Mouse (Mus musculus) small intestine, adult 2 months (tissue): ENCODE measurements around the gene Egfem1. TPM values are rescaled to one million over a fixed set of nuclear protein-coding genes. Genes with fewer than 3 reads are reported as not detected.

Experiments
- H3K27ac ChIP-seq: fragments of 200-500 bp; 2 replicates; pipeline ENCODE4 v1.5.1; 2012; ENCODE audit warnings: low read depth, low read length, control low read depth, inconsistent platforms; ENCODE audit not compliant: insufficient read depth
- H3K27me3 ChIP-seq: fragments of 200-500 bp; 2 replicates; pipeline ENCODE4 v1.6.1; 2012; ENCODE audit warnings: mild to moderate bottlenecking, moderate library complexity, low read length, inconsistent platforms; ENCODE audit not compliant: control insufficient read depth, insufficient read depth
- H3K36me3 ChIP-seq: fragments of 200-500 bp; 2 replicates; pipeline ENCODE4 v1.6.1; 2012; ENCODE audit warnings: mild to moderate bottlenecking, low read length, control low read depth, inconsistent platforms; ENCODE audit not compliant: control insufficient read depth, insufficient read depth
- H3K4me1 ChIP-seq: fragments of 200-500 bp; 2 replicates; pipeline ENCODE4 v1.6.1; 2012; ENCODE audit warnings: low read length, inconsistent platforms, mixed read lengths; ENCODE audit not compliant: control insufficient read depth, insufficient read depth, insufficient read length
- H3K4me3 ChIP-seq: fragments of 200-500 bp; 2 replicates; pipeline ENCODE4 v1.5.1; 2012; ENCODE audit warnings: low read depth, mild to moderate bottlenecking, control low read depth, inconsistent platforms, low read length, moderate library complexity
- CTCF ChIP-seq: fragments of 200-500 bp; IDR thresholded peaks from 2 replicates; pipeline ENCODE4 v1.5.1; 2012; ENCODE audit warnings: low read depth, mild to moderate bottlenecking, control low read depth, inconsistent platforms, low read length, moderate library complexity, mixed read lengths; ENCODE audit not compliant: insufficient replicate concordance, insufficient read length; ENCODE audit errors: extremely low read depth
- POLR2A ChIP-seq: fragments of 200-500 bp; IDR thresholded peaks from 2 replicates; pipeline ENCODE4 v1.6.1; 2012; ENCODE audit warnings: low read depth, mild to moderate bottlenecking, control low read depth, inconsistent platforms, low read length, moderate library complexity
- WGBS: fragments of 180-500 bp; shearing (Covaris S2); methylation state at CpG from one replicate; pipeline ENCODE4 v1.1.7; 2018; 5-methylcytosine and 5-hydroxymethylcytosine counted together
- polyA plus RNA-seq: library from polyadenylated mRNA; depleted of rRNA; stranded (reverse); fragments of >200 nt; gene quantifications from 2 replicates; pipeline ENCODE4 v1.2.3, GENCODE M21; 2012

Gene Egfem1
- polyA plus RNA-seq, 1 experiment, result not detected

DNA sequence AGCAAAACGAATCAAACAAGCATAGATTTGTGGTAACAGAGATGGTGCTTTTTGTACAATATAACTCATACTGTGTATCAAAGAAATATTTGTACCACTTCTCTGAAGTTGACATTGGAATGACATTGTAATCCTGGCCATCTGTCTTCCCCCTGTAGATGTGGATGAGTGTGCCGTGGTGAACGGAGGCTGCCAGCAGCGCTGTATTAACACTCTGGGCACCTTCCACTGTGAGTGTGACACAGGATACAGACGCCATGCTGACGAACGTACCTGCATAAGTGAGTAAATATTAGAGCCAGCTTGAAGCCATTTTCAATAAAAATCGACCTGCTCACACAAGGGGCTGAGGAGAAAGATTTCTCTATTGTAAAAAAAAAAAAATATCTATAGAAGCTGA is 500.9 kb downstream of the Egfem1 start:
- TF ChIP-seq POLR2A (no peak), CTCF (no peak)
- Histone ChIP-seq H3K36me3 (no peaks in the 10 kb centered on the region), H3K4me3 (no peak overlapping the region), H3K4me1 (no peaks in the 10 kb centered on the region), H3K27ac (no peak overlapping the region), H3K27me3 (no peaks in the 10 kb centered on the region)
- 55% methylated on average over 8 of the region's 8 CpGs for WGBS

- TF ChIP-seq CTCF (no peak), POLR2A (no peak)
- Histone ChIP-seq H3K27ac (no peak overlapping the region), H3K4me1 (no peaks in the 10 kb centered on the region), H3K27me3 (no peaks in the 10 kb centered on the region; the same call in 1 of the 2 replicates), H3K4me3 (no peak overlapping the region), H3K36me3 (no peaks in the 10 kb centered on the region)
- WGBS, result 65% methylated on average over 7 of the region's 7 CpGs
These were observed 520.3 kb downstream of the Egfem1 start for GRCm38 (mm10) chr3:29602140-29602539.

DNA sequence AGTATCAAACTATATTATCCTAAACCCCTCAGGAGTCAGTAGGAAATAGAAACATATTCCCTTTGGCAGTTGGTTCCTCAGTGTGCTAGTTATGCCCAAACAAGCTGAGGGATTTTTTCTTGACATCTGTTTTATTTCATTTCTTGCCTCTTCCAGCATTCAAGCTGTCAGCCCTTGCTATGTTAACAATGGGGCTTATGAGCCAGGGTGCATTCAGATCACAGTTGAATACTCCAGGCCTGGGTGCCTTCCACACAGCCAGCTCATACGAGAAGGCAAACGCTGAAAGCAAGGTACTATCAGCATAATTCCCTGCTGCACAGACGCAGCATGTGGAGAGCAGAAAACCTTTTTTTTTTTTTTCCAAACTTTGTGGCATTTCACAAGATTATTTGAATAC is 526.9 kb downstream of the Egfem1 start:
- no peaks in the 10 kb centered on the region for H3K36me3 ChIP-seq
- WGBS, result 61% methylated on average over 3 of the region's 3 CpGs
- no peak for TF ChIP-seq CTCF
- TF ChIP-seq POLR2A, result no peak
- no peaks in the 10 kb centered on the region for H3K27me3 ChIP-seq
- H3K4me3 ChIP-seq, result no peak overlapping the region
- no peaks in the 10 kb centered on the region for H3K4me1 ChIP-seq
- H3K27ac ChIP-seq, result no peak overlapping the region

- Histone ChIP-seq H3K27me3 (no peaks in the 10 kb centered on the region), H3K4me1 (no peaks in the 10 kb centered on the region)
- 82% methylated on average over 2 of the region's 2 CpGs for WGBS
These were observed 527.4 kb downstream of the Egfem1 start for GRCm38 (mm10) chr3:29609174-29609573.

GRCm38 (mm10) chr3:29619586-29619985 is 537.8 kb downstream of the Egfem1 start:
- TF ChIP-seq POLR2A, result no peak
- TF ChIP-seq CTCF, result no peak
- 81% methylated on average over 1 of the region's 1 CpGs for WGBS
- Histone ChIP-seq H3K36me3 (no peaks in the 10 kb centered on the region), H3K4me1 (no peaks in the 10 kb centered on the region), H3K27me3 (no peaks in the 10 kb centered on the region), H3K27ac (no peak overlapping the region), H3K4me3 (no peak overlapping the region)

More at GRCm38 (mm10) chr3:29609174-29609573, 527.4 kb downstream of the Egfem1 start:
- H3K27ac ChIP-seq, result no peak overlapping the region
- no peak overlapping the region for H3K4me3 ChIP-seq
- H3K36me3 ChIP-seq, result no peaks in the 10 kb centered on the region
- TF ChIP-seq POLR2A (no peak), CTCF (no peak)

DNA sequence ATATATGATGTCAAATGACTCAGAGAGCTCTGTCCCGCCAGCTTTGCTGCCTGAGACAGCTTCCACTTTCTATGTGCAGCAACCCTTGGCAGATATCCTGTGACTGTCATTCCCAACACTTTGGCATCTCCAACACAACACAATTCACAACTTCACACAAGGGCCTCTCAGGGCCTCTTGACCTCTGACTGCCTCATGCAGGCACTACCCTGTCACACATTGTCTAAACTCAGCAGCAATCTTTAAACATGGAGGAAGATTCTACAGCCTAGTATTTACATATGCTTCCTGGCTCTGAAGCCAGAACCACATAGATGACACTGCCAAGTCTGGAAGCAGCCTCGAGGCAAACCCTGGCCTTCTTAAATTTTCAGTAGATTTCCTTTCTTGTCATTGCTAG is 558.0 kb downstream of the Egfem1 start:
- Histone ChIP-seq H3K27me3 (no peaks in the 10 kb centered on the region), H3K4me3 (no peak overlapping the region), H3K36me3 (no peaks in the 10 kb centered on the region), H3K4me1 (no peaks in the 10 kb centered on the region), H3K27ac (no peak overlapping the region)
- 51% methylated on average over 2 of the region's 2 CpGs for WGBS
- TF ChIP-seq CTCF (no peak), POLR2A (no peak)

GRCm38 (mm10) chr3:29666796-29667195 is 585.0 kb downstream of the Egfem1 start:
- Histone ChIP-seq H3K4me1 (no peaks in the 10 kb centered on the region), H3K27me3 (no peaks in the 10 kb centered on the region), H3K36me3 (no peaks in the 10 kb centered on the region), H3K27ac (no peak overlapping the region), H3K4me3 (no peak overlapping the region)
- TF ChIP-seq POLR2A (no peak), CTCF (no peak)
- WGBS, result 75% methylated on average over 2 of the region's 2 CpGs

DNA sequence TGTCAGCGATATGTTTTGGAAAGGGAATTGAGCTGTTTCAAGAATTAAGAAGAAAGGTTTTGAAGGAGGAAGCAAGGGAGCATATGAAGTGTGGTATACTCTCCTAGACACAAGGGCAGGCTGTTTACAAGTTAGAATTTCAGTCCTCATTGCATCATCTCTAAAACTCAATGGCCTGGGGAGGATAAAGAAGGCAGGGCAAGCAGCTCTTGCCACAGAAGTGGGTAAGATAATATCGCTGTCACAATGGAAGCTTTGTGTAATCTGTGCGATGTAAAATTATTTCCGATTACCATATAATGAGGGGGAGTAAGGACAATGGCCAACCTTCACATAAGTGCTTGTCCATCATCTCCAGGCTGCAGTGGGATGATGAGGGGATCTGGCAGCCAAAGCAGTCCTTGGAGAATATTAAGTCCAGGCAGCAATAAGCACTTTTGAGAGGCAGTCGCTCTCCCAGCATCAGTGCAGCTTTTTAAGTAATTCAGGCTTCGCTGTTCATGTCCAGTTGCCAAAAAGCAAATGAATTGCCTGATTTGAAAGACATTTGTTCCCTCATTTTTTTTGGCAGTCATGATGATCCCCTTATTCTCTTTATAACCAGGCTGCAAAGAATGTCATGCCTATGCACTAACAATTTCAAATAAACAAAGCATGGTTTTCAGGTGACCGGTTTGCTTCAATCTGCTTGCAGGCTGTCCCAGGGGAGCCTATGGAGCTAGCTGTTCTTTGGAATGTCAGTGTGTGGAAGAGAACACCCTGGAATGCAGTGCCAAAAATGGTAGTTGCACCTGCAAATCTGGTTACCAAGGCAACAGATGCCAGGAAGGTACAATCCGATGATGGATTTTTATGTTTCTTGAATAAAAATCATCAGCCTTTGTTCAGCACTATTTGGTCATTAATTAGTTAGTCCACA is 607.8 kb downstream of the Egfem1 start:
- H3K27ac ChIP-seq, result no peak overlapping the region
- H3K4me1 ChIP-seq, result no peaks in the 10 kb centered on the region
- H3K4me3 ChIP-seq, result no peak overlapping the region
- H3K27me3 ChIP-seq, result no peaks in the 10 kb centered on the region
- WGBS, result 87% methylated on average over 8 of the region's 8 CpGs
- no peak for TF ChIP-seq POLR2A
- TF ChIP-seq CTCF, result no peak
- no peaks in the 10 kb centered on the region for H3K36me3 ChIP-seq
